Mouse (Mus musculus) ovary, postnatal 10 days (tissue): ENCODE measurements at regions not wholly inside any gene's neighbourhood (a gene's known extent, or its start where the extent isn't known, plus 50 kb on each side); places are given as distances from the start of the nearest gene placed in this dataset.

ENCODE experiments used
- DNase-seq: peaks from one replicate; pipeline ENCODE4 v3.0.0; 2022; ENCODE audit warnings: low spot score

DNA sequence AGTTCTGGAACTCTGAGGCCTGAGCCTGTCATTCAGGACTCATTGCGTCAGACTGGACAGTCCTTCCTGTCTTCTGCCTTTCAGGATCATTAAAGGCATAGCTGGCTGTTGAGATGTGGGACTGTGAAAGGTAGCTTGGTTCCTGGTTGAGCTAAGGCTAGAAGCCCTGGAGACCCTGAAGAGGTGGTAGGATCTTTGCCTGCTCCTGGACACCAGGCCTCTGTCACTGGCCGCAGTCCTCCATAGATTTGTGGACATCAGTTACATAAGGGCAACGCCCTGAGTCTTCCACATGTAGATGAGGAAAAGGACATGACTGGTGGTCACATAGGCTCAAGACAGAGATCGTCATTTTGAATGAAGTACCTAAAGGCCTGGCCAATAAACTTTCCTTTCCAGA, 127.9 kb downstream of the Opa1 start:
- no peak for DNase-seq

DNA sequence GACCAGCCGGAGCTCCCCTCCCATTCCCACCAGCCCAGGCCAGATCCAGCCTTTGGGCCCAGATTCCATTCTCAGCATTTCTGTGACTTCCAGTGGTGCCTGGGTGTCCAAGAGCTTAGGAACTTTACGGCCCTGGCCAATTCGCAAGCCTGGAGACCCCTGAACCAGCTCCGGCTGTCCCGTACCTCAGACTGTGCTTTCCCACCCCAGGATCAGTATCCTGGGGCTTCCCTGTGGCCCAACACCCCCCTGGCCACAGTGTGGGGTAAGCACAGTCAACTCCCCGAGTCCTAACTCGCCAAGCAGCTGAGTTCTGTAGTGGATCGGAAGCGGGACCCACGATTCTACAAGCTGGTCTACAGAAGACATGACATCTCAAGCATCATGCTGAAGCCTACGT, 128.5 kb downstream of the Opa1 start:
- DNase-seq = no peak

DNA sequence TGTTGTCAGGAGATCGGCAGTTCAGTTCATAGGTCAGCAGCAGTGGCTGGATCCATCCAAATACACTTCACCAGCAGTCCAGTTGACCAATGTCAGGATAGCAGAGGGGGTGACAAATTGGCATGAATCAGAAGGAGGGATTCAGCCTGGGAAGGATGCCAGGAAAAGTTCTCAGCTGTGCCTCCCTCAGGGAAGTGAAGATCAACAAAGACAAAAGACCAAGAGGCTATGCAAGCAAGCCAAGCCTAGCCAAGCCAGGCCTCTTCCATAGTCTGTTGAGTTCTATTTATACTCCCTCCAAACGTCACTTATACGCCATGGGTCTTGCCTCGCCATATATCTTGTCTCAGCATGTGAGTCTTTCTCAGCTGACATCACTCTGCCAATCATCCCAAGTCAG, 129.9 kb downstream of the Opa1 start:
- DNase-seq = no peak

DNA sequence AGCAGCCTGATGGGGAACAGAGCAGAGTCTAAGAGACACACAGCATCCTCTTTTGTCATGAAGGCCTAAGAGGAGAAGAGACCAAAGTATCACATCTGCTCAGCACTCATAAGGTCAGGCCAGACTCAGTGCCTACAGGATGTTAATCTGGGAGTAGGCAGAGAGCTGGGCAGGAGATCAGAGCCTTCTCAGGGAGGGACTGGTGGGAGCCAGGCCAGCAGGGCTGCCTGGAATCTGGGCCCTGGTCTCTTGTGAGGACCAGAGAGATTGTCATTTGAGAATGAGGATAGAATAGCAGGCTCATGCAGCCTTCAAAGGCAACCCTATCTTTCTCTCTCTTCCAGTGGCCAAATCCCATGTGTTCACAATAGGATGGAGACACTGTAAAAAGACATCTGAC, 132.3 kb downstream of the Opa1 start:
- DNase-seq = no peak

DNA sequence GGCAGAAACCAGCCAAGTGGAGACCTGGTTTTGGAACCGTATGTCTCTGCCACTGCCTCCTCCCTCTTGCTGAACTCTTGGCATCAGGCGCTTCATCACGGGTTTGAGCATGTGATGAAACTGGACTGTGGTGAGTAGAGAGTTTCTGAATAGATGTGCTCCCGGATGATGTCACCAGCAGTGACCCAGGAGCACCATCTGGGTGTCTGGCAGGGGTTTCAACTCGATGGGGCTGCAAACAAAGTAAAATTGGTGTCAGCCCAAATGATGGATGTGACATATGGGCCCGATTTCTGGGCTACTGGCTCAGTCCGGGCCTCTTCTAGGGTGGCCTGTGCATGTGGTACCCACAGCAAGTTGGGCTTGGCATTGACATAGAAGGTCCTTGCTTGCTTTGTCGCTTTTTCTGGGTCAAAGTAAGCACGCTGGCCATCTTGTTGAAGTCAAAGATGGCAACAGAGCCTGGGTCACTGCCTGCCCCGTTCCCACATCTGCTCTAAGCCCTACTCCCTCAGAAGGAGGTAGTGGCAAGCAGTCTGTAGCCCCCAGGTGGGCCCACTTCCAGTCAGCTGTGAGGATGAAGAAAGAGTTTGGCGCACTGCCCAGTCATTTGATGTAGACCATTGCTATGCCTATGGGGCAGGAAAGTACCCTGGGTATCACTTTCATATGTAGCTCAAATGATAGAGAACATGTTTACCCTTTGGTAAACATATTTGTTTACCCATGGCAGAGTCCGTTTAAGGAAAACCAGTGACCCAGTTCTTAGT, 133.0 kb downstream of the Opa1 start:
- DNase-seq = no peak

DNA sequence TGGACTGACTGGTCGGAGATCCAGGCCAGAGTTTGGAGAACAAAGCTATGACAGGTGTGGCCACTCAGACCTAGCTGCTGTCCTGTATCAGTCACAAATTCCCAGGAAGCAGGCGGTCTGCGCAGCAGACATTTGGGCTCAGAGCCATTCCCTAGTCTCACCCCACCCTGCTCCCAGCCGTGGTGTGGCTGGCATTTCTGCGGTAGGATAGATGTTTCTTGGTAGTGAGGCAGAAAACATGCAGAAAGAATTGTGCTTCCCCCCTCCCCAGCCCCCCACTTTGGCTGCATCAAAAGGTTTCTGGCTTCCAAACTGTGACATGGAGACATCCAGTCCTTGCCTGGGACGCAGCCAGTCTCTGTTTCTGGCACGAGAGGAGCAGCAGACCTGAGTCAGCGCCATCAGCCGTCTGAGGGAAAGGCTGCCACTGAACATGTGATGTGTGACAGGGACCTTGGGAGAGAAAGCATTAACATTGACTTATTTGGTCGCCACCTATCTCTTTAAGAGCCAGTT, 135.5 kb downstream of the Opa1 start:
- no peak for DNase-seq

DNA sequence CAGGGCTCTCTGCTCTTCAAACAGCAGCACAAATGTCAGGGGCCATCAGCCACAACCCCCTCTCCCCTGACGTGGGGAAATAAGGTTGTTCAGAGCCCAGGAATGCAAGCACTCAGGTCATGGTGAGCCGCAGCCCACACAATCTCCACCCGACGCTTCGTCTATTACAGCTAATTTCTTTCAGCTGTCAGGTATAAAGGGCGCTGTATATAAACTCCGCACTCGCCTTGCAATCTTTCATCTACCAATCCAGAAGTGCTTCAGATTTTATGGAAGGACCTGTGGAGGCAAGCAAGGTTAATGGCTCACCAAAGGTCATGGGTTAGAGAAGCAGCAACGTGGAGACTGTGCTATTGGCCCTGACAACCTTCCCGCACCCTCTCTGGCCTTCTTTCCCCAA, 139.8 kb downstream of the Opa1 start:
- no peak for DNase-seq

DNA sequence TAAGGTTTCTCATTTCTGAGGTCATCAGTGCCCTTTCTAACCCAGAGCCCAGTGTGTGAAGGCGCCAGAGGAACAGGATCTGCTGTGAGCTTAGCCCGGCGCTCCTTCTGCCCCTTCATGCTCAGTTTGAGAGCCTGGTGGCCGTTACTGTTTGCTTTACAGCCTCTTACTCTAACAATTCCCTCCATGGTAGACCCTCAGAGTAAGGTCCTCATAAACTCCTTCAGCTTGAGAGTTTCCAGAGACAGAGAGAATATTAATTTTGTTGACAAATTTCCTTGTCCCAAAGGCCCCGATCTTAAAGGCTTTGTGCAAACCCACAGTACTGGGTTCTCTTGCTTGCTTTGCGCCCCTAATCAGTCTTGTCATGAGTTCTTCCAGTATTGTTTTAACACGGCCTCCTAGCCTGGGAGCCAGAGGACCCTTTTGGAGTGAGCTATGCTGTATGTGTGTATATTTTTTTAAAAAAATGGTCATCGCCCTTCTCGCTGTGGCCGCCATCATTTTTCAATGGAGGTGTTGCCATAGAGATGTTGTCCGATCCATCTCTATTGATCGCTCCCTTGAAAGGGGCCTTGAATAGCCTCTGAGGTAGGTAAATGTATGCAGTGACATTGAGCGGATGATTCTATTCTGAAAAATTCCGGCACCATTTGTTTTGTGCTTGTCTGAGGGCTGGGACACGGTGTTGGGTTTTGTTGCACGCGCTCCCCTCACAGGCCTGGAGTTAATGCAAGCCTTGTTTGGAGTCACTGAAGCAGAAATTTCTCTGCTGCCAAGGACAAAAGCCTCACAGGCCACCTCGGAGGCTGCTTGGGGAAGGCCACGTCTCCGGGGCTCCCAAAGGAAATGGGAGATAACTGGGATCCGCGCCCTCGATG, 140.7 kb downstream of the Opa1 start:
- no peak for DNase-seq

DNA sequence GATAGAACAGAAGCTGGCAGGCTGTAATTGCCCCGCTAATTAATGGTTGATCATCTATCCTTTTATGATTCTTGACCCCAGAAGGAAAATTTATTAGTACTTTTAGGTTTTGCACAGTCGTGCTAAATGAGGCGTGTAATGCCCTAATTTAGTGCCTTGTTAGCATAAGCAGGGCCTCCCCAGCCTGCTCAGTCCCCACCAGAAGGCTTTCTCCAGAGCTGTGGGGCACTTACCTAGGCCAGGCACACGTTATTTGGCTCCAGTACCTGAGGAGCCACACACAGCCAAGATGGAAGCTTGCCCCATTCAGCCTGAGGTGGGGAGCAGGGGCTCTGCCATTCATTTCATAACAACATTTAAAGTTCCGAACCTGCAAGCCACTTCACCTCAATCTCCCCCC, 146.0 kb downstream of the Opa1 start:
- no peak for DNase-seq

DNA sequence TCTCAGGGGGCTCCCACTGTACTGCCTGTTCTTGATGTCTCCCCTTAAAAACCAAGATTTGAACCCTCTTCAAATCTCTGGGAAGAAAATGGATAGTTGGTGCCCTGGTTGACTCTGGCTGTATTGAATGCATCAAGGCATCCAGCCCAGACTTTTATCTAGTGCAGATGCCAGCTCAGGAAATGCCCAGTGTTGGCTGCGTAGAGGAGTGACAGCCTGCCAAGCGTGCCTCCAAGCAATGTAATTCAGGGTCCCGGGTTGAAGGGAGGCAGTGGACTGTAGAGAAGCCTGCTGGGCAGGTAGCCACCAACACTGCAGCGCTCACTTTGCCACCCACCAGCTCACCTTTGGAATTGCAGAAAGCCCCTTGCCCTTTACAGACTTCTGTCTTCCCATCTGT, 146.4 kb downstream of the Opa1 start:
- no peak for DNase-seq

DNA sequence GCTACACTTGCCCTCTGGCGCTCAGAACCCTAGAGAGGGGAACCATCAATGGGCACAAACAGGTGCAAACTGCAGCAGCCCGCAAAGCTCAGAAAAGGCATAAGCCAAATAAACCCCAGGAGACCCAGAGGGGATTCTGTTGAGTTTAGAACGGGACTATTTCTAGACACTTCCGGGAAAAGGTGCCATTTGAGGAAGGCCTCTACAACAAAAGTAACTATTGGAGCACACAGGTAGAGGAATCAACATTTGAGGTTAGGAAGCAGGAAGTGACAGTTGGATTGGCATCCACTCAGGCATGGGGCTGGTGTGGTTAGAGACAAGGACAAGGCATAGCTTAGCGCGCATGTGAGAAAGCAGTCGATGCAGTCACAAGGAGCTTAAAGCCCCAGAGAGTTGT, 148.3 kb downstream of the Opa1 start:
- no peak for DNase-seq

DNA sequence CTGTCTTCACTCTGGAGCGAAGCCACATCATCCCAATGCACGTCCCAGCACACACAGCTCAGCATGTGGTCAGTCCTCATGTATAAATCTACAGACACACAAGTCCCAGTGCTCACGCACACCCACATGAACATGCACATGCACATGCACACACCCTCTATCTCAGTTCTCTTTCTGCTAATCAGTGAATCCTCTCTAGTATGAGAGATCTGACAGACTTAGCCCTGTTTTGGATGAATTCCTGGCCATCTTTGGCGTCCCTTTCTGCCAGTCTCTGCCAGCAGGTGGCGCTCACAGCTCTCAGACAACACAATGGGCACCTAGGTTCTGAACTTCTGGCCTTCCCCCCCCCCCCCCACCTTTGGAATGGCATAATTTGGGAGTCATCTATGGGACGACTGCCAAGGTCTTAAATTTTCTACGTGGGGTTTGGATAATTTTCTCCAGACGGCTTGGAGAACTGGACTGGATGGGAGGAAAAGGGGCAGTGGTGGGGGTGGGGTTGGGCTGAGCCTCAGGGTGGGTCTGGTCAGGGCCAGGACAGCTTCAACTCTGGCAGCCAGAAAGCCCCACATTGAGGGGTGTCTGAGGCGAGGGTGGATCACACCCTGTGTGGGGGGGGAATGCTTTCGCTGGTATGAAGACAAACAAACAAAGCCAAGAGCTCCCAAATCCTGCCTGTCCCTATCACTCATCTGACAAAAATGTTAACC, 149.8 kb downstream of the Opa1 start:
- peak; percentile 69 for DNase-seq

DNA sequence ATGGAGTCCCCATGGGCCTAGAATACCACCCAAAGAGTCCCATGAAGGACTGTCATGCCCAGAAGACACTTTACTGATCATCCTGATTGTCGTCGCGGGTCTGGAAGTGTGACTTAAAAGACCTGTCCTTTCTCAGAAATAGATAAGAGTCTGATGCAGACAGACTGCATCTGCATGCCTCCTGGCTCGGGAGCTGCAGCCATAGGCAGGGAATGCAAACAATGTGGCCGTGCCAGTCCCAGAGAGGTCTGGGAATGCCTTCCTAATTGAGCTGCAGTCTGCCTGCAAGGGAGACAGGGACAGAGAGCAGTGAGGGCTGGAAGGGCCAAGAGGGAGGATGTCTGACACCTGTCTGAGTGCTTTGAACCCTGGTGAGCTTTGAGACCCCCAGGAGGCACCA, 150.9 kb downstream of the Opa1 start:
- DNase-seq = no peak

DNA sequence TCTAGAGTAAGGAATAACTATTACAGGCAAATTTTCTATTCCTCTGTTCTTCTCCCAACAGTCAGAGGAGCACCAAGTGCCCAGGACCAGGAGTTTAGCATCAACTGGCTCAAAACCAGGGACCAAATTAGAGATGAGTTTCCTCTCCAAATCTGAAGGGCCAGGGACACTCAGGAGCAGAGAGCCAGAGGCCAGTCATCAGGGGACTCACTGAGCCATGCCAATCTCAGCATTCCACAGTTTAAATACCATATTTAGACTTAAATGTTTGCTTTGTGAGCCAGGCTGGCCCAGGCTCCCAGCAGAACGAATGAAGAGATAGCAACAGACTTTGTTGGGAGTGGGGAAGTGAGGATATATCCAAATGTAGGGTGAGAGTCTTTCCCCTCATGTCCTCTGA, 153.8 kb downstream of the Opa1 start:
- DNase-seq = no peak

DNA sequence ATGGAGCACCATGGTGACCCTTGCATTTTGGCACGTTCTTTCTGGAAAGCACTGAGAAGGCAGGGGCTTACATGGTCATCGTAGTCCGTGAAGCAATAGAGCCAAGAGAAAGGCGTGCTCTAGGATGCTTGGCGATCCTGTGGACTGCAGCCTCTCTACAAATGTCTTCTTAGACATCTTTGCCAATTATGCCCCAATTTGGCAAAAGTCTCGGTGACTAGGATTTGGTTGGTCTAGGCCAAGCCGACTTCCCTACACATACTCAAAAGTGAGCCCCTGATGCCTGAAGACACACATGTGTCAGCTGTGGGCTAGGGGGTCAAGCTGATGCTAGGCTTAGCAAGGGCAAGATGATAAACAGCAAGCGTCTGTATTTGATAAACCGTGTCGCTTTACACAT, 154.7 kb downstream of the Opa1 start:
- no peak for DNase-seq

DNA sequence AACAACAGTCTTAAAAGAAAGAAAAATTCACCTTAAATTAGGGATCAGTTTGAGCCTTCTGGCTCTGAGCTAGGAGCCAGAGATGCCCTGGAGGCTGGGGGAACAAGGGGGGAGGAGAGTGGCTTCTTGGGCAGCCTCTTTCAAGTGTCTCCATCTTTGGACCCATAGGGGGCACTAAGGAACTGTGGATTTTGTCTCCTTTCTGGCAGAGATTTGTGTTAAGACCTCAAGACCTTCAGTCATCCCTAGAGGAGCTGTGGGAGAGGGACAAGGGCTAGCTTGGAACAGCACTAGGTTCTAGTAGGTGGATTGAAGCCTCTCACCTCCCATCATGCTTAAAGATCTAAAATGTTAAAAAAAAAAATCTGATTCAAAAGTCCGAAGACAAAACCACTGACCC, 155.2 kb downstream of the Opa1 start:
- DNase-seq = no peak

DNA sequence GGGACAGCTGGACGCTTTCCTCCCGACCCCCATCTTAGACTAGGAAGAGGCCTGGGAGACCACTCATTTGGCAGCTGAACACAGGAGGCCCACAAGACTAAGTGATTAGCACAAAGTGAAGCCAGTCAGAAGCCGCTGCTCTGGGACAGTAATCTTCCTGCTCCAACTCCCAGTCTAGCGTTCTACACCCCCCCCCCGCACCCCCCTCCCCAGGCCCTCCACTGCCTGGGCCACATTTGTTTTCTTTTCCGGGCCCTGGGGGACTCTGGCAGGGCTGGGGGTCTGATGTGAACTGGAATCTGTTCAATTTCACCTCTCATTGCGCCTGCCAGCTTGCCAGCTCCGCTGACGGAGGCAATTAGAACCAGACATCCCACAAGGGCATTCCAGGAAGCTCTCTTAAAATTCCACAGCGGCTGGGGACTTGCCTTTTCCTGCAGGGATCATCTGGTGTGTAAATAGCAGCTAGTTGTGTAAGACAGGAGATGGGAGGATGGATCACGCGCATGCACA, 155.7 kb downstream of the Opa1 start:
- no peak for DNase-seq

DNA sequence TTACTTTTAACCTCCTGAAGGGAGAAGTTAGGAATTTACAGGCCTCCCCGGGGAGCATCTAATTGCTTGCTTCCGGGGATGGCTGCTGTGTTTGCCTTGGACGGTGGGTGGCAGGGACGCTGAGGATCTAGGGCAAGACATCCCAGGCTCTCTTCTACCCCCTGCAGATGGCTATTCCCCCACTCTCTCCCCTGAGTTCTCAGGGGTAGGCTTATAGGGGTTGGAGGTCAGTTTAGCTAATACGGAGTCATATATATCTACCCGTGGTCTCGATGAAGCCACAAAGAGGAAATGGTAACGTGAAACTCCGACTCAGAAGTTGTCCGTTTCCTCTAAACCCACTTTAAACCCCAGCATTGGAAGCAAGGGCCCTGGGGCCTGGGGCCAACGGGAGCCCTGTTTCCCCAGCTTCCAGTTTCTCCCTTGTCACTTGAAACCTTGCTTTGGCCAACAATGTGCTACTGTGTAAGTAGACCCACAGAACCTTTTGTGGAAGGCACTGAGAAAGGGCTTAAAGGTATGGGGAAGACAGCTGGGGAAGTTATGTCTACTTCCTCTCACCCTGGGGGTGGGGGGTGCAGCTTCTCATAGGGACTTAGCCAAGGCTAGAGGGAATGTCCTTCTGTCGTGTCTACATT, 156.4 kb downstream of the Opa1 start:
- DNase-seq = no peak

DNA sequence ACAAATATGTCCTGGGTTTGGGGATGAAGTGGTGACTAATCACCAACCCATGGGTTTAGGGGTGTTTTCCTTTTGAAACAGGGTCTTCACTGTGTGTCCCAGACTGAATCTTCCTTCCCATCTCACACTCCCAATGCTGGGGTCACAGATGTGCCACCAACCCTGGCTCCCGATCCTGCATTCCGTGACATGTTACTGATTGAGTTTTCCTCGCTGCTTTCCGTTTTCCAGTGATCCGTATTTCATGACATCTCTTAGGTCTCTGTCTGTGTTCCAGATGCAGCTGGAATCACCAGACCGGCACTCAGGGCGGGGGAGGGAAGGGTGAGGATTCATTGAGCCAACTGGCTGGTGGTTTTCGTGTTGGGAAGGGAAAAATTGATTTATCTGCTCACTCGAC, 157.1 kb downstream of the Opa1 start:
- DNase-seq = no peak

DNA sequence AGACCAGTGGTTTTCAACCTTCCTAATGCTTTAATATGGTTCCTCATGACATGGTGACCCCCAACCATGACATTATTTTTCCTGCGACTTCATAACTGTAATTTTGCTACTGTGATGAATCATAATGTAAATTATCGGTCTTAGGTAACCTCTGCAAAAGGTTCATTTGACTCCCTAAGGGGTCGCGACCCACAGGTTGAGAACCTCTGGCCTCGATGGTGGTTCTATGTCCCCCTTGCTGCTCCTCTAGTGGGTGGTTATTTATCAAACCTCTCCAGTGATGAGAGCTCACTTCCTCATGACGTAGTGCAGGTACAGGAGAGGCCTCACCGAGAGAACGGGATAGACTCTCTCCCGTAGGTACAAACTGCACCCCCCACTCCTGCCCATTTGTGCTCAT, 158.9 kb downstream of the Opa1 start:
- no peak for DNase-seq

DNA sequence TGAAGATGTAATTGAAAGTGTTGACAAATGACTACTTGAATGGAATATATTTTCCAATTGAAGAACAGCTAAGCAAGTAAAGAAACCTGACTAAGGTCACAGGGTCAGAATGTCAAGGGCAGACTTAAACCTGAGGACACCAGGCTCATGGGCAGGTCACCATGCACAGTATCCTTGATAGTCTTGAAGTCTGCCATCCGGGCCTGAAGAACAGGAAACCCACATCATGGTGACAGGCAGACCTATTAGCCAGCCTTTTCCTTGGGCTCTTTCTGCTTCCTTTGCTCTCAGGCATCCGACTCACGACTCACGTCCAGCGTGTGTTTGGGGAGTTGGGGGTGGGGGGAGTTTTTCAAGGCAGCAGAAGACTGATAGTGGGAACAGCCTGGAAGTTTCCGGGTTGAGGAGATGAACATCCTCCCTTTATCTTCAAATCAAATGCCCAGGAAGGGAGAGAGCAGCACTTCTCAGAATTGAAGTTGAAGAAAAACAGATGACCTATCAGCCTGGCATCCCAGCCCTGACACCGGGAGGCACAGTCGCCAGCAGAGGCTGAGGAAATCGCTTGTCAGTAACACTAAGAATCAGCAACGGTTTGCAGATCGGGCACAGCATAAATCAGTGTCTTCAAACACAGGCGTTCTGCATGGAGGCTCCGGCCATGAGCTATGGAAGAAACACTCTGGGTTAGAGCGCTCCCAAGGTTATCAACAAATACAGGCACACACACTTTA, 163.5 kb downstream of the Opa1 start:
- no peak for DNase-seq
